ENCODE assay signal across 19 mouse cellular contexts in genomic region chr4:12521246-12521645, GRCm38 (mm10).
DNase-seq lines count a peak whose midpoint lies in the region; ATAC-seq and TF ChIP-seq lines count a peak whose summit lies in the region.
"Had no signal": no experiment of that assay in that cellular context is flagged by ENCODE, and none has a peak within 500 bp of the region (broad histone marks: within the 10 kb centered on the region; RNA-seq: fewer than 3 reads in every experiment).

No protein-coding gene starts in this region.

- intact Hi-C loops in heart, postnatal 25 days (cut with DNase I) = no loop called here

- TF ChIP-seq POLR2A in CH12.LX (IDR thresholded peaks at IDR 0.05; ENCODE audit: low read depth, low read length) = no peak

- H3K27ac ChIP-seq in CH12.LX (ENCODE audit: insufficient read depth, low read depth) = no peak overlapping the region

- no peak for DNase-seq in frontal cortex, adult 2 months (ENCODE audit: extremely low spot score in 1 of 2, low spot score in 1 of 2)
- DNase-seq in CH12.LX (ENCODE audit: extremely low read depth) = no peak
- DNase-seq in heart, postnatal 25 days (ENCODE audit: low spot score) = no peak
- DNase-seq: adrenal gland, adult 2 months; adrenal gland, adult 8-10 months; adrenal gland, postnatal 10 days; adrenal gland, postnatal 14 days; adrenal gland, postnatal 25 days; adrenal gland, postnatal 36 days; B cell, adult 2 months; cerebellum, adult 11 months; cerebellum, adult 11-12 months; cerebellum, adult 18-20 months; cerebellum, adult 2 months had no signal

- TF ChIP-seq CTCF in CH12.LX (conservative IDR thresholded peaks at IDR 0.05 in 1 of 2, IDR thresholded peaks at IDR 0.05 in 1 of 2; ENCODE audit: low read depth in 2 of 2, low read length in 2 of 2) = no peak

- H3K27me3 ChIP-seq in CH12.LX (replicated peaks) = no peaks in the 10 kb centered on the region
- H3K27me3 ChIP-seq: Patski had no signal

- no peak overlapping the region for H3K4me3 ChIP-seq in CH12.LX (replicated peaks in 1 of 3; ENCODE audit: low read depth in 2 of 3, low read length in 2 of 3, poor library complexity in 1 of 3)

- no peaks in the 10 kb centered on the region for H3K79me2 ChIP-seq in CH12.LX (replicated peaks; ENCODE audit: control insufficient read depth, extremely low read depth, insufficient read depth, poor library complexity, severe bottlenecking)

- no peak for TF ChIP-seq RAD21 in CH12.LX (IDR thresholded peaks at IDR 0.05; ENCODE audit: low read depth, low read length)

- H3K9ac ChIP-seq in CH12.LX (ENCODE audit: insufficient read depth, low read depth) = no peak overlapping the region; the same call in 1 of the 2 replicates

- dilution Hi-C loops in CH12.LX (cut with MboI; ENCODE audit: extremely low pct_ligation_motif_present, extremely low pct_unique_long_range_greater_than_20kb, low sequenced_read_pairs) = no loop called here

- H3K36me3 ChIP-seq in CH12.LX (replicated peaks in 1 of 2; ENCODE audit: control insufficient read depth in 1 of 2, insufficient read depth in 1 of 2, low read length in 1 of 2) = no peaks in the 10 kb centered on the region
- H3K36me3 ChIP-seq: G1E had no signal

- H3K4me1 ChIP-seq in CH12.LX (ENCODE audit: control insufficient read depth in 1 of 2, insufficient read depth in 2 of 2) = peaks cover 5 to 8% of the 10 kb centered on the region in 2 experiments; a peak in 2 of 4 replicates

- peak; percentile 77 for TF ChIP-seq EP300 in CH12.LX (IDR thresholded peaks at IDR 0.05; ENCODE audit: low read length)

- H3K9me3 ChIP-seq in CH12.LX (replicated peaks; ENCODE audit: low read length) = no peaks in the 10 kb centered on the region
- H3K9me3 ChIP-seq: G1E had no signal

- in situ Hi-C loops in CH12.LX (cut with MboI; ENCODE audit: low pct_ligation_motif_present, low pct_unique_long_range_greater_than_20kb, low sequenced_read_pairs) = no loop called here

- ATAC-seq in frontal cortex, adult (ENCODE audit: low TSS enrichment) = 0 out of 2 replicates have a peak, but pooled peaks have one; percentile 31
- ATAC-seq: activated CD4-positive, CD25-positive, alpha-beta regulatory T cell, adult 4 months; CD4-positive, CD25-positive, alpha-beta regulatory T cell, adult 4 months; Patski had no signal

- peak overlapping the region; percentile 65 for H3K4me2 ChIP-seq in CH12.LX (ENCODE audit: insufficient read depth, low read depth, poor library complexity, severe bottlenecking)

TF ChIP-seq in CH12.LX, 34 proteins besides CTCF, POLR2A, EP300 and RAD21:
- TF ChIP-seq POLR2AphosphoS2 (IDR thresholded peaks at IDR 0.05; ENCODE audit: low read depth, low read length) (no peak), SIN3A (IDR thresholded peaks at IDR 0.05; ENCODE audit: low read length) (0 out of 2 replicates have a peak, but pooled peaks have one; percentile 25), ELF1 (IDR thresholded peaks at IDR 0.05; ENCODE audit: low read depth, low read length) (peak; percentile 36), MAX (IDR thresholded peaks at IDR 0.05; ENCODE audit: low read length) (no peak), JUN (IDR thresholded peaks at IDR 0.05; ENCODE audit: insufficient read depth, low read depth, low read length) (peak; percentile 12; the same call in 1 of the 2 replicates), MEF2A (IDR thresholded peaks at IDR 0.05; ENCODE audit: borderline replicate concordance, low read depth, low read length) (0 out of 2 replicates have a peak, but pooled peaks have one; percentile 12), E2F4 (IDR thresholded peaks at IDR 0.05; ENCODE audit: insufficient replicate concordance, low read depth, low read length) (no peak), IRF4 (IDR thresholded peaks at IDR 0.05; ENCODE audit: low read depth, low read length) (peak; percentile 74)
TF ChIP-seq in CH12.LX: peak in this region for 5.
